Mouse (Mus musculus) right cerebral cortex, postnatal 14 days (tissue): ENCODE results near the gene Hist1h1c.
"Not testable (repeated sequence)": the region's sequence is repeated elsewhere in the genome, so short reads cannot be mapped to it uniquely, and the experiment has no call there.

Experiments used
- DNase-seq: peaks from one replicate; pipeline ENCODE4 v3.0.0; 2022

Hist1h1c gene

GRCm38 (mm10) chr13:23717176-23717575 is 21.4 kb upstream of the Hist1h1c start:
- DNase-seq = no peak

GRCm38 (mm10) chr13:23717593-23718245 is 20.9 kb upstream of the Hist1h1c start:
- DNase-seq = not testable (repeated sequence)

DNA sequence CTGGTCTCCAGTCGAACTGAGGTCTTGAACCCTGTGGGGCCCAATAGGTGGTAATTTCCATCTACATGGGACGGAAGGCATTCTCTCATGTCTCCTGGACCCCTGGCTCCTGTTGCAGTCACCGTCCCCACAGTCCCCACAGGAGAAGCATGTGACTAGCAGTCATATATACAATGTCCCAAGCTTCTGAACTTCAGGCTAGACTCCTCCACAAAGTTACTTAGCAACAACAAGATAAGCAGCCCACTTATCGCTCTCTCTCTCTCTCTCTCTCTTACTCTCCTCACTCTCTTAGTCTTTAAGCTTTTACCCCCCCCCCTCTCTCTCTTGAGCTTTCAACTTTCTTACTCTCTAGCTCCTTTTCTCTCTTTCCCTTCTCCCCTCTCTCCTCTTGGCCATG is 14.4 kb upstream of the Hist1h1c start:
- no peak for DNase-seq

GRCm38 (mm10) chr13:23725213-23725612 is 13.4 kb upstream of the Hist1h1c start:
- DNase-seq = no peak

DNA sequence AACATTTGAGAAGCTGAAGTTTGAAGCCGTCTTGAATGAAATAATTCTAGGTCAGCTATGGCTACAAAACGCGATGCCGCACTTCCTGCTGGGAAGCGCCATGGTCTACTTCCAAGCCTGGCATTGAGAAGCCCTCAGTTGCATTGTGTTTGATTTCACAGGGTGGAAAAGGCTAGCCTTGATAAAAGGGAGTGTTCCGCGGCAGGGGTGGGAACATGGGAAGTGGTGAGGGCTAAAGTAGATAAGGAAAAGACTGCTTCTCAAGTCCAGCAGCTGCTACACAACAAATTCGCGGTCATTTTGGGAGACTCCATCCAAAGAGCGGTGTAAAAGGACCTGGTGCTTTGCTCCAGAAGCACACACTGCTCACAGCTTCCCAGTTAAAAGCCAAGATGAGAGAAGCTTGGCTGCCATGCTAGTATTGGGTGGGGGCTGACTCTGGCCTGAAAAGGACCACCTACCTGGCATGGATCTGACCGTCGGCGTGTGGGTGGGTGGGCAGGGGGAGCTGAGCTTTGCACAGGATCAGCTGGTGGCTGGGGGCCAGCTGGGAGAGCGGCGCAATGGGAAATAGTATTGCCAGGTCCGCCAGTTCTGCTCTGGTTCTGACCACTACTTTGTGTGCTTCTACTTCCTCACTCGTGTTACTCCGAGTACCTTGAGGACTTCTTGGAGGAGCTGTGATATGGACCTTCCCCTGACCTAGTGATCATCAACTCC is 10.0 kb upstream of the Hist1h1c start:
- no peak for DNase-seq

DNA sequence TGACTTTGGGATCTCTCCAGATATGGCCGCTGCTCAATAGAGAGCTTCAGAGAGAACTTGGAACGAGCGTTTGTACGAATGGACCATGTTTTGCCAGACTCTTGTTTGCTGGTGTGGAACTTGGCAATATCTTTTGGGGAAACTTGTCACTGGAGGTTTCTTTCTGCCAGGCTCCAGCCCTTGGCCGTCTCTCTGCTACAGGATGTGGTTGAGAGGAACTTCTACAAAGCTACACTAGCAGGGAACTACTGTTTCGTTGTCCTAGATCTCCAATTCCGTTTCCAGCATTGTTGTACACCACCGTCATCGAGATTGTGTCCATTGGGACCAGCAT is 9.4 kb upstream of the Hist1h1c start:
- no peak for DNase-seq

DNA sequence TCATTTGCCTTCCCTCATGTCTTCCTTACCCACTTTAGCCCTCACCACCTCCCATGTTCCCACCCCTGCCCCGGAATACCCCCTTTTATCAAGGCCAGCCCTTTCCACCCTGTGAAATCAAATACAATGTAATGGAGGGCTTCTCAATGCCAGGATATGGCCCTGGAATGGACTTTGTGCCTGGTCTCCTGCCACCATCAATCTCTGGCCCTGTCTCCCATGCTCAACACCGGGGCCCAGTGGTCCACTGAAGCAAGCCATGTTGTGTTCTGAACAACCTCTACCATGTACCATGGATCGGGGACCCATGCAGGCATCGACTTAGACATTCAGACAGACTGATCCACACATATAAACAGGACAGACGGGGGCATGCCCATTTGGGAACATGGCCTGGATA is 8.9 kb upstream of the Hist1h1c start:
- no peak for DNase-seq

DNA sequence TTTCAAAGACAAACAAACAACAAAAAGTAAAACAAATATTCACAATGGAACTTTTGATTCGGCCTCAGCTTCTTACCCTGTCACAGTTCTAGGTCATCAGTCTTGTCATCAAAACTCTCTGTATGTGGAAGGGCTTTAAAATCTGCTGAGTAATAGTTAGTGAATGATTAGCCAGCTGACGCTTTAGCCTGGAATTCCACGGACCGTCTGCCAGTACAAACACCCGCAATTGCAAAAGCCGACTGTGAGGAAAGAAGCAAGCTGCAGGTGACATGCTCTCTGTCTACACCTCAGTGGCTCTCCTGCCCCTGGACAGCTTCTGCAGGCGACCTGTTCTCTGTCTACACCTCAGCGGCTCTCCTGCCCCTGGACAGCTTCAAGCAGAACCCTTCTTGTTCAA is 8.1 kb upstream of the Hist1h1c start:
- DNase-seq = no peak

DNA sequence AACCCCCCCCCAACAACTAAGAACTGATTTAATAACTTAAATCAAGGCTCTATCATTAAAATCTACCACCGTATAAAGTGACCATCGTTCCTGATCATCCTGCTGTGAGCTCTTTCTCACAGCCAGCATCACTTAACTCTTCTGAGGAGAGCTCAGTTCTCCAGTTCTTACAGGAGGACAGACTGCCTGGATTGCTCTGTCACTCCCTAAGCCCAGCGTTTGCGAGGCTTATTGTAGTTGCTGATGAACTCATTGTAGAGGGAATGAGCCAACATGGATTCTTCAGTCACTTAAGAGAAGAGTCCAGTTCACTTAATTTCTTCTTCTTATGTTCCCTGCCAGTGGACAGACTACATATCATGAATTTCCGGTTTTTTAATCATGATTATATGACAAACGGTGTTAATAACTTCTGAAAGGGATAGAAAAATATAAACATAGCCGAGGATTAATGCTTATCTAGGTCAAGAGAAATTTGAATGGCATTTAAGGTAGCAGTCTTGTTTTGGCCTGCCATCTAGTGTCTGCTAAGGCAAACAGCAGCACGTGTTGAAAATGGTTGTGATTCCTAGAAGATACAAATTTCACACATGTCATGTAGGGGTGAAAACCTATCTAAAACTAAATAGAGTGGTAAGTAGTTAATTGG is 6.3 kb upstream of the Hist1h1c start:
- no peak for DNase-seq

GRCm38 (mm10) chr13:23737091-23737490 is 1.5 kb upstream of the Hist1h1c start:
- DNase-seq = no peak

DNA sequence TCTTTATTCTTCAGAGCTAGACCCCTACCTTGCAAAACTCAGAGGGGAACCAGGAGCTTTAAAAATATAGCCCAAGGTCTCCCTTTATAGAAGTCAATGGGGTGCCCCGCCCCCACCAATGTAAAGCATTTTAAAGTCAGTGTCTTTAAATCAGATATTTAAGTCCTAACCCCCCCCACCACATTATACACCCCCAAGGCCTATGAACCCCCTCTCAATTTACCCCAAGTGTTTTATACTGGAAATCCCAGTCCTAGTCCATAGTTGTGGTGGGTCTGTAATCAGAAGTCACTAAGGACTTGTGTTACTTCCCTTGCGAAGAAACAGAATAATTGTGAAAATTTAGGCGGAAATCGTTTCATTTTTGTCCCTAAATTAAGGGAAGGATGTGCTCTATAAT is 567 bp upstream of the Hist1h1c start:
- no peak for DNase-seq

- DNase-seq = peak; percentile 87
These were observed 687 bp downstream of the Hist1h1c start for GRCm38 (mm10) chr13:23739069-23739921.

GRCm38 (mm10) chr13:23739922-23740252 is 1.3 kb downstream of the Hist1h1c start:
- DNase-seq = no peak

DNA sequence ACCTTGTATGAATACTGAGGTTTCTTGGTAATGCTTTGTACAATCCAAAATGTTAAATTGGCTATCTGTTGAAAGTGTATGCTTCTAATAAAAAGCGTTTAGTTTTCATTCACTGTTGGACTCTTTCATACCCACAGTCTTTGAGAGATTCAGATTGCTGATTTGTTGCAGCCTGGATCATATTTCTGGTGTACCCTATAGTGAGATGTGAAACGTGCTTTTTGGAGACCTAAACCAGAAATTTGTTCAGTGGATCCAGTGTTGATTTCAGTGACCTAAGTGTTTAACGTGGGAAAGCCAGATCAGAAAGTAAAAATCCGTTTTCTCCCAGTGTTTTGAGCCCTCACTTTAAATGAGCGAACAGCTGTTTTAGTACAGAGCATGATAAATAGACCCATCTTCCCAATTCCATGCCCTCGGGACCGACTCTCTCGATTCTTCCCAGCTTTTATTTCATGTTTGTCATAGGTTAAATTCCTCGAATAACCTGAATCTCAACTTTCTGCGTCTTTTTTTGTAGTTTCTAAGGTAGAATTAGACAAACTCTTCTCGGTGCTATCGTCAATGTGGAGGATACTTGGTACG is 1.7 kb downstream of the Hist1h1c start:
- DNase-seq = no peak

- no peak for DNase-seq
These were observed 2.3 kb downstream of the Hist1h1c start for GRCm38 (mm10) chr13:23740910-23741309.

DNA sequence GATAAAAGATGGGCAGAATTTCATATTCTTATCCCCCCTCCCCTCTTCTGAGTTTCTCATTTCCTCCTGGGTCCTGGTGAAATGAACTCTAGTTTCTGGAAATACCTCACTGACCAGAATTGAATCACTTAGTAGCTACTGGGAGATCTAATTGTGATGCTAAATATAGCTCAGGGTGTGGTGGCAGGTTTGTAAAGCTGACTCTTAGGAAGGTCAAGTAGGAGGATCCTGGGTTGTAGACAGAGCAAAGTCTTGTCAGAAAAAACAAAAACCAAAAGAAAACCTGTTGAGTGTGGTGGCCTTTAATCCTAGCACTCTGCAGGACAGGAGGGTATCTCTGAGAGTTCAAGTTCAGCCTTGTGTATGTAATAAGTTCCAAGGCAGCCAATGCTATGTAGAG is 3.4 kb downstream of the Hist1h1c start:
- DNase-seq = no peak

DNA sequence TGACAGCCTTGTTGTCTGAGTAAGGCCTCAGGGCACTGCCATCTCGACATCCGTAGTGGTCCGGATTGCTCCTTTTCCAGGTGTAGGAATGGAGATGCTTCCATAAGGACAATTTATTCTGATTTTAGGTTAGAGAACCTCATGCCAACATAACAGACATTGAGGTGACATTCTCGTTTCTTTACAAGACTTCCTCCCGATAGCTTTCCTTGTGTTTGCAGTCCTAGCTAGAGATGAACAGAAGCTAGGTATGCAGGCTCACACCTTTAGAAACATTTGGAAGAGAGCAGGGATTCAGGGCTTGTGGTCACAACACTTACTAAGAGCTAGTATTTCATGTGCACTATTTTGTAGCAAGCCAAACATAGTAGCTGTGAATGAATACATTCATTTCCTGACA is 4.6 kb downstream of the Hist1h1c start:
- DNase-seq = no peak

GRCm38 (mm10) chr13:23743963-23744362 is 5.4 kb downstream of the Hist1h1c start:
- no peak for DNase-seq

- DNase-seq = no peak
These were observed 6.1 kb downstream of the Hist1h1c start for GRCm38 (mm10) chr13:23744421-23745380.

DNA sequence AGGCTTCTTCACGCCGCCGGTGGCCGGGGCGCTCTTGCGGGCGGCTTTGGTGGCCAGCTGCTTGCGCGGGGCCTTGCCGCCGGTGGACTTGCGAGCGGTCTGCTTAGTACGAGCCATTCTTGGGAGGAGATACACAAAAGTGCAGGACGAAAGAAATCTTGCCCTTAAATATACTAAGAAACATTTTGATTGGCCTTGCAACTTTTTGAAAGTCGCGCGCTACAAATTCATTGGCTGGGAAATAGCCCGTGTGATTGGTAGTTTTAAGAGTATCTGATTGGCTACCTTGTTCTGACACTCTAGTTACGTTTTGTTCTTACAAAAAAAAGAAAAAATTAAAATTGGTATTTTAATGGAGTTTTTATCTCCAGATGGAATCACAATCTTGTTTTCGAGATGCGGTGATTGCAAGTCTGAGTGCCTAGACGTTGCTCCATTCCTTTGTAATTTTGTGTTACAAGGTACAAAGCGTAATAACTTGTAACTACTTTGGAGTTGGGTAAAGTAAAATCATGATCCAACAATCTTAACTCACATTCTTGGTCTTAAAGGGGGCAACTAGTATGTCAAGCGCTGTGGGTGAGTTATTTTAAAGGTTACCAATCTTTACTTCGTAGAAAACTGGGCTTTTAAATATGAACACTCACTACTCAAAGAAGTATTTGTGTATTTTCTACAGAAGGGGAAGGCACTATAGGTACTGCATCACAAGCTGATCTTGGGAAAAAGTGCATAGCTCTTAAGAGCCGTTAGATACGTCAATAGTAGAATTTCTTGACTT is 7.0 kb downstream of the Hist1h1c start, which contains the start of gene Hist1h3c:
Gene Hist1h3c (minus strand): TSS at position 222 of the 781 bp plus-strand sequence.
- DNase-seq = peak; percentile 85
